Mouse (Mus musculus) MEL (cell line): ENCODE data around the gene Rufy3. TPM values are rescaled to one million over a fixed set of nuclear protein-coding genes. Genes with fewer than 3 reads are reported as not detected.

ENCODE experiments used
- DNase-seq: peaks from one replicate; pipeline ENCODE4 v3.0.0; 2011; ENCODE audit warnings: low read depth, low spot score
- H3K27ac ChIP-seq: 2 replicates; pipeline ENCODE4 v1.5.1; 2012; ENCODE audit warnings: low read depth, mild to moderate bottlenecking, control low read depth, low read length, moderate library complexity; ENCODE audit not compliant: control insufficient read depth
- H3K27me3 ChIP-seq, 2 experiments: fragments of 150-350 bp in 1 of 2; sonication (generic) in 1 of 2; 2 replicates each; pipeline ENCODE4 v1.6.1; 2012; ENCODE audit warnings: low read length in 2 of 2, mild to moderate bottlenecking in 2 of 2, improper control_type of control experiment in 1 of 2, moderate library complexity in 1 of 2; ENCODE audit not compliant: insufficient read depth in 2 of 2, control insufficient read depth in 1 of 2
- H3K36me3 ChIP-seq, 2 experiments: 2 replicates each; pipeline ENCODE4 v1.6.1; 2012 to 2014; ENCODE audit warnings: low read length in 2 of 2, improper control_type of control experiment in 1 of 2, inconsistent platforms in 1 of 2, mild to moderate bottlenecking in 1 of 2; ENCODE audit not compliant: insufficient read depth in 2 of 2, control insufficient read depth in 1 of 2
- H3K4me1 ChIP-seq, 2 experiments: fragments of 150-350 bp in 1 of 2; sonication (generic) in 1 of 2; 2 replicates each; pipeline ENCODE4 v1.6.1; 2012; ENCODE audit warnings: low read length in 2 of 2, improper control_type of control experiment in 1 of 2, mild to moderate bottlenecking in 1 of 2; ENCODE audit not compliant: insufficient read depth in 2 of 2, control insufficient read depth in 1 of 2
- H3K4me3 ChIP-seq, 2 experiments: fragments of 150-350 bp in 1 of 2; sonication (generic) in 1 of 2; 2 replicates each; pipeline ENCODE4 v1.5.1; 2012; ENCODE audit warnings: low read depth in 2 of 2, low read length in 2 of 2, mild to moderate bottlenecking in 2 of 2, moderate library complexity in 2 of 2, control low read depth in 1 of 2, improper control_type of control experiment in 1 of 2; ENCODE audit not compliant: control insufficient read depth in 1 of 2, insufficient read depth in 1 of 2
- H3K79me2 ChIP-seq: 2 replicates; pipeline ENCODE4 v1.6.1; 2012; ENCODE audit warnings: mild to moderate bottlenecking, low read length, moderate library complexity; ENCODE audit not compliant: control insufficient read depth, poor library complexity, insufficient read depth
- H3K9ac ChIP-seq: 2 replicates; pipeline ENCODE4 v1.6.1; 2012; ENCODE audit warnings: low read depth, mild to moderate bottlenecking, control low read depth, low read length, moderate library complexity; ENCODE audit not compliant: control insufficient read depth, poor library complexity, severe bottlenecking
- H3K9me3 ChIP-seq: fragments of 150-350 bp; sonication (generic); replicated peaks from 2 replicates; pipeline ENCODE4 v1.6.1; 2012; ENCODE audit warnings: mild to moderate bottlenecking, low read length, improper control_type of control experiment, moderate library complexity; ENCODE audit not compliant: insufficient read depth
- BHLHE40 ChIP-seq: IDR thresholded peaks from 2 replicates; pipeline ENCODE4 v1.6.1; 2012; ENCODE audit warnings: low read depth, mild to moderate bottlenecking, inconsistent platforms, low read length, improper control_type of control experiment, borderline replicate concordance
- CHD2 ChIP-seq: IDR thresholded peaks from 2 replicates; pipeline ENCODE4 v1.6.1; 2011; ENCODE audit warnings: low read length, improper control_type of control experiment
- CTCF ChIP-seq, 3 experiments: IDR thresholded peaks in 2 of 3; conservative IDR thresholded peaks in 1 of 3; 2 replicates each; pipeline ENCODE4 v1.5.1; 2011 to 2012; ENCODE audit warnings: low read length in 3 of 3, low read depth in 2 of 3, mild to moderate bottlenecking in 2 of 3, improper control_type of control experiment in 1 of 3, inconsistent platforms in 1 of 3, mixed read lengths in 1 of 3, moderate library complexity in 1 of 3; ENCODE audit not compliant: control insufficient read depth in 1 of 3, insufficient read depth in 1 of 3, poor library complexity in 1 of 3, severe bottlenecking in 1 of 3
- ELF1 ChIP-seq: IDR thresholded peaks from 2 replicates; pipeline ENCODE4 v1.6.1; 2014; ENCODE audit warnings: low read depth, mild to moderate bottlenecking, inconsistent platforms, low read length, improper control_type of control experiment, moderate library complexity
- ETS1 ChIP-seq: IDR thresholded peaks from 2 replicates; pipeline ENCODE4 v1.6.1; 2012; ENCODE audit warnings: low read depth, mild to moderate bottlenecking, inconsistent platforms, low read length, improper control_type of control experiment, moderate library complexity
- GATA1 ChIP-seq: IDR thresholded peaks from 2 replicates; pipeline ENCODE4 v1.6.1; 2011; ENCODE audit warnings: low read depth, low read length, improper control_type of control experiment
- KAT2A ChIP-seq: conservative IDR thresholded peaks from 2 replicates; pipeline ENCODE4 v1.6.1; 2012; ENCODE audit warnings: low read depth, low read length, improper control_type of control experiment, inconsistent platforms
- MAFK ChIP-seq: IDR thresholded peaks from 2 replicates; pipeline ENCODE4 v1.6.1; 2011; ENCODE audit warnings: low read depth, mild to moderate bottlenecking, low read length, improper control_type of control experiment, borderline replicate concordance
- MAX ChIP-seq: IDR thresholded peaks from 2 replicates; pipeline ENCODE4 v1.6.1; 2011; ENCODE audit warnings: low read length, improper control_type of control experiment
- MAZ ChIP-seq: IDR thresholded peaks from 2 replicates; pipeline ENCODE4 v1.6.1; 2012; ENCODE audit warnings: low read depth, mild to moderate bottlenecking, inconsistent platforms, low read length, improper control_type of control experiment
- MXI1 ChIP-seq: IDR thresholded peaks from 2 replicates; pipeline ENCODE4 v1.6.1; 2011; ENCODE audit warnings: mild to moderate bottlenecking, low read depth, low read length, improper control_type of control experiment
- NELFE ChIP-seq: IDR thresholded peaks from 2 replicates; pipeline ENCODE4 v1.6.1; 2011; ENCODE audit warnings: low read depth, low read length, improper control_type of control experiment
- POLR2AphosphoS2 ChIP-seq: IDR thresholded peaks from 2 replicates; pipeline ENCODE4 v1.6.1; 2011; ENCODE audit warnings: low read length, improper control_type of control experiment
- POLR2AphosphoS5 ChIP-seq: IDR thresholded peaks from 2 replicates; pipeline ENCODE4 v1.6.1; 2012; ENCODE audit warnings: low read depth, borderline replicate concordance, mild to moderate bottlenecking, inconsistent platforms, low read length, moderate library complexity, mixed read lengths
- RCOR1 ChIP-seq: IDR thresholded peaks from 2 replicates; pipeline ENCODE4 v1.6.1; 2012; ENCODE audit warnings: low read depth, mild to moderate bottlenecking, inconsistent platforms, low read length, improper control_type of control experiment
- SIN3A ChIP-seq: IDR thresholded peaks from 2 replicates; pipeline ENCODE4 v1.6.1; 2012; ENCODE audit warnings: low read length, improper control_type of control experiment, inconsistent platforms
- SMC3 ChIP-seq: IDR thresholded peaks from 2 replicates; pipeline ENCODE4 v1.6.1; 2011; ENCODE audit warnings: low read depth, low read length, improper control_type of control experiment
- TAL1 ChIP-seq: IDR thresholded peaks from 2 replicates; pipeline ENCODE4 v1.6.1; 2012; ENCODE audit warnings: mild to moderate bottlenecking, inconsistent platforms, low read length, moderate library complexity, mixed read lengths
- UBTF ChIP-seq: IDR thresholded peaks from 2 replicates; pipeline ENCODE4 v1.6.1; 2012; ENCODE audit warnings: low read depth, mild to moderate bottlenecking, inconsistent platforms, low read length, improper control_type of control experiment, moderate library complexity, borderline replicate concordance; ENCODE audit not compliant: insufficient read depth
- USF2 ChIP-seq, 2 experiments: IDR thresholded peaks; 2 replicates each; pipeline ENCODE4 v1.6.1; 2011 to 2012; ENCODE audit warnings: improper control_type of control experiment in 2 of 2, low read length in 2 of 2, borderline replicate concordance in 1 of 2, inconsistent platforms in 1 of 2, low read depth in 1 of 2, mild to moderate bottlenecking in 1 of 2; ENCODE audit not compliant: insufficient read depth in 1 of 2
- ZKSCAN1 ChIP-seq: IDR thresholded peaks from 2 replicates; pipeline ENCODE4 v1.6.1; 2012; ENCODE audit warnings: low read depth, mild to moderate bottlenecking, inconsistent platforms, low read length, improper control_type of control experiment, moderate library complexity
- polyA plus RNA-seq, 2 experiments: library from polyadenylated mRNA; stranded (reverse) in 1 of 2; unstranded in 1 of 2; fragments of >175 nt in 1 of 2; fragments of >200 nt in 1 of 2; gene quantifications; 2 replicates each; pipeline versions ENCODE4 v1.2.1 to v1.2.4; 2012; ENCODE audit warnings: low replicate concordance in 2 of 2, low read depth in 1 of 2; ENCODE audit not compliant: insufficient read length in 2 of 2, insufficient read depth in 1 of 2, missing spikeins in 1 of 2
- total RNA-seq: library from RNA; depleted of rRNA; stranded (reverse); fragments of 300-350 nt; gene quantifications from 2 replicates; pipeline ENCODE4 v1.2.3, GENCODE M21; 2012

The Rufy3 gene
- total and polyA plus RNA-seq, 3 experiments, result 3.2 to 5.7 TPM; not detected in 1

DNA sequence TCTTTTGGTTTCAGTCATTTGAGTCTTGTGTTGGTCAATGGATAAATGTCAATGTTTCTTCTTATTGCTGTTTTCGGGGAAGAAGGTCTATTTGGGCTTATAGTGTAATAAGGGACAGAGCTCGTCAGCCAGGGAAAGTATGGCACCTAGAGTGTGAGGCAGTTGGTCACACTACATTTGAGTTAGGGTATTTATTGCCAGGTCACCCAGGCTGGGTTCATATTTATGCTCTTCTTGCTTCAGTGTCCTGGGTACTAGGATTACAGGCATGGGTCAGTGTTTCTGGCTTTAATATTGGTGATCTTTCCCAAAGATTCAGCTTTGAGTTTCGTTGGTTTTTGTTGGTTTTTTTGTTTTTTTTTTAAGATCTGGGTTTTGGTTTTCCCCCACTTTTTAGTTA lies 37.9 kb downstream of the Rufy3 start:
- Histone ChIP-seq H3K27ac (no peak overlapping the region), H3K4me3 (no peak overlapping the region), H3K79me2 (no peaks in the 10 kb centered on the region), H3K9me3 (no peaks in the 10 kb centered on the region), H3K36me3 (no peaks in the 10 kb centered on the region), H3K4me1 (no peaks in the 10 kb centered on the region), H3K27me3 (no peaks in the 10 kb centered on the region), H3K9ac (no peak overlapping the region)
- DNase-seq, result no peak
- TF ChIP-seq USF2 (IDR thresholded peaks at IDR 0.05; ENCODE audit: borderline replicate concordance in 1 of 2, insufficient read depth in 1 of 2, low read depth in 1 of 2, low read length in 2 of 2), result no peak
- no peak for TF ChIP-seq MAFK
- no peak for TF ChIP-seq BHLHE40
- TF ChIP-seq ELF1, result no peak
- TF ChIP-seq MXI1, result no peak
- no peak for TF ChIP-seq UBTF
- TF ChIP-seq MAZ, result no peak
- no peak for TF ChIP-seq TAL1
- no peak for TF ChIP-seq SMC3
- TF ChIP-seq RCOR1, result no peak
- TF ChIP-seq GATA1, result no peak
- no peak for TF ChIP-seq ZKSCAN1
- TF ChIP-seq CTCF (IDR thresholded peaks at IDR 0.05 in 2 of 3, conservative IDR thresholded peaks at IDR 0.05 in 1 of 3; ENCODE audit: control insufficient read depth in 1 of 3, insufficient read depth in 1 of 3, low read depth in 2 of 3, low read length in 3 of 3, poor library complexity in 1 of 3, severe bottlenecking in 1 of 3), result no peak

DNA sequence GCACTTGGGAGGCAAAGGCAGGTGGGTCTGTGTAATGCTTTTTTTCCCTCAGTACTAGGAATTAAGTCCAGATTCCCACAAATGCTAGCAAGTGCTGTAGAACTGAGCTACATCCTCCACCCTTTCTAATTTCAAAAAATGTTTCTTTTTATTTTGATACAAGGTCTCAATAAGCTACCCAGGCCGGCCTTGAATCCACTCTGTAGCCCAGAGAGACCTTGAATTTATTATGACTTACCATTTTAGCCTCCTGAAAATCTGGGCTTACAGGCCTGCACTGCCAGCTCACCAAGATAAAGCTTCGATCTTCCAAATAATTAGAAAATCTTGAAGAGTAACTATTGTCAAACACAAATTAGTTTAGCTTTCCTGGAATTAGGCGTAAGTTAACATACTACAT lies 39.2 kb downstream of the Rufy3 start:
- Histone ChIP-seq H3K27me3 (no peaks in the 10 kb centered on the region), H3K4me3 (no peak overlapping the region), H3K36me3 (no peaks in the 10 kb centered on the region), H3K79me2 (no peaks in the 10 kb centered on the region), H3K9ac (no peak overlapping the region), H3K4me1 (no peaks in the 10 kb centered on the region), H3K9me3 (no peaks in the 10 kb centered on the region), H3K27ac (no peak overlapping the region)
- DNase-seq, result no peak
- TF ChIP-seq NELFE (no peak), ETS1 (no peak), MAX (no peak), CHD2 (no peak), MAFK (no peak), SIN3A (no peak), RCOR1 (no peak), POLR2AphosphoS5 (no peak), MXI1 (no peak), POLR2AphosphoS2 (no peak), CTCF (IDR thresholded peaks at IDR 0.05 in 2 of 3, conservative IDR thresholded peaks at IDR 0.05 in 1 of 3; ENCODE audit: control insufficient read depth in 1 of 3, insufficient read depth in 1 of 3, low read depth in 2 of 3, low read length in 3 of 3, poor library complexity in 1 of 3, severe bottlenecking in 1 of 3) (no peak), MAZ (no peak), KAT2A (no peak)
